Mouse (Mus musculus) myocyte (in vitro differentiated cells): ENCODE data around the gene Cd8a. TPM values are rescaled to one million over a fixed set of nuclear protein-coding genes. Genes with fewer than 3 reads are reported as not detected.

Source experiments
- H3K27me3 ChIP-seq: one replicate; pipeline ENCODE4 v1.6.1; 2011; ENCODE audit not compliant: control insufficient read depth, insufficient read depth, insufficient read length
- H3K36me3 ChIP-seq: one replicate; pipeline ENCODE4 v1.6.1; 2011; ENCODE audit not compliant: control insufficient read depth, insufficient read depth
- H3K4me2 ChIP-seq: one replicate; pipeline ENCODE4 v1.6.1; 2011; ENCODE audit warnings: low read depth, control low read depth
- H3K4me3 ChIP-seq: one replicate; pipeline ENCODE4 v1.5.1; 2011; ENCODE audit warnings: mild to moderate bottlenecking, control low read depth, moderate library complexity
- H3K79me2 ChIP-seq: one replicate; pipeline ENCODE4 v1.6.1; 2011; ENCODE audit not compliant: control insufficient read depth, insufficient read depth
- H3ac ChIP-seq: one replicate; pipeline ENCODE4 v1.6.1; 2011; ENCODE audit not compliant: control insufficient read depth, insufficient read length
- CEBPB ChIP-seq: IDR thresholded peaks from 2 replicates; pipeline ENCODE4 v1.6.1; 2011; ENCODE audit warnings: mild to moderate bottlenecking, moderate library complexity; ENCODE audit not compliant: poor library complexity, insufficient read depth, severe bottlenecking
- E2F4 ChIP-seq: IDR thresholded peaks from one replicate; pipeline ENCODE4 v1.6.1; 2011; ENCODE audit warnings: mild to moderate bottlenecking, control low read depth, moderate library complexity; ENCODE audit not compliant: insufficient read depth
- MAX ChIP-seq: IDR thresholded peaks from one replicate; pipeline ENCODE4 v1.6.1; 2011; ENCODE audit warnings: low read depth, mild to moderate bottlenecking, control low read depth
- MYOD1 ChIP-seq, 3 experiments: IDR thresholded peaks; one replicate each; pipeline ENCODE4 v1.6.1; 2011; ENCODE audit warnings: control low read depth in 2 of 3, low read depth in 2 of 3, mild to moderate bottlenecking in 2 of 3, moderate library complexity in 1 of 3; ENCODE audit not compliant: insufficient read length in 2 of 3, control insufficient read depth in 1 of 3
- MYOG ChIP-seq, 3 experiments: IDR thresholded peaks; one replicate each; pipeline ENCODE4 v1.6.1; 2011; ENCODE audit warnings: control low read depth in 2 of 3, low read depth in 2 of 3, mild to moderate bottlenecking in 2 of 3; ENCODE audit not compliant: insufficient read length in 2 of 3, control insufficient read depth in 1 of 3, insufficient read depth in 1 of 3
- POLR2A ChIP-seq: IDR thresholded peaks from one replicate; pipeline ENCODE4 v1.6.1; 2011; ENCODE audit warnings: low read depth, mild to moderate bottlenecking, control low read depth, moderate library complexity; ENCODE audit not compliant: insufficient read length
- POLR2AphosphoS2 ChIP-seq: IDR thresholded peaks from one replicate; pipeline ENCODE4 v1.6.1; 2011; ENCODE audit warnings: low read depth, control low read depth; ENCODE audit not compliant: insufficient read length
- REST ChIP-seq: IDR thresholded peaks from one replicate; pipeline ENCODE4 v1.6.1; 2011; ENCODE audit warnings: mild to moderate bottlenecking, control low read depth, moderate library complexity; ENCODE audit not compliant: insufficient read depth, insufficient read length
- SRF ChIP-seq: IDR thresholded peaks from one replicate; pipeline ENCODE4 v1.6.1; 2011; ENCODE audit warnings: low read depth; ENCODE audit not compliant: control insufficient read depth, insufficient read length
- TCF12 ChIP-seq: IDR thresholded peaks from one replicate; pipeline ENCODE4 v1.6.1; 2011; ENCODE audit warnings: mild to moderate bottlenecking, control low read depth; ENCODE audit not compliant: poor library complexity, insufficient read depth, severe bottlenecking
- TCF3 ChIP-seq: IDR thresholded peaks from one replicate; pipeline ENCODE4 v1.6.1; 2011; ENCODE audit warnings: low read depth, control low read depth; ENCODE audit not compliant: insufficient read length
- USF1 ChIP-seq: IDR thresholded peaks from one replicate; pipeline ENCODE4 v1.6.1; 2011; ENCODE audit warnings: low read depth, mild to moderate bottlenecking, control low read depth, moderate library complexity
- polyA plus RNA-seq: library from polyadenylated mRNA; unstranded; fragments of >200 nt; fragmentation: generic; extraction: Trizol; gene quantifications from one replicate; pipeline ENCODE4 v1.2.1, GENCODE M21; 2012; ENCODE audit warnings: missing spikeins

Cd8a gene
- polyA plus RNA-seq, 1 experiment: not detected

GRCm38 (mm10) chr6:71415446-71415845 is 42.2 kb downstream of the Cd8a start:
- H3K79me2 ChIP-seq: no peaks in the 10 kb centered on the region
- H3K27me3 ChIP-seq: no peaks in the 10 kb centered on the region
- no peaks in the 10 kb centered on the region for H3K36me3 ChIP-seq
- no peak for TF ChIP-seq USF1
- no peak for TF ChIP-seq TCF12
- TF ChIP-seq MYOD1 (IDR thresholded peaks at IDR 0.05; ENCODE audit: control insufficient read depth in 1 of 3, insufficient read length in 2 of 3, low read depth in 2 of 3): no peak
- TF ChIP-seq REST: no peak
- no peak for TF ChIP-seq MYOG (IDR thresholded peaks at IDR 0.05; ENCODE audit: control insufficient read depth in 1 of 3, insufficient read depth in 1 of 3, insufficient read length in 2 of 3, low read depth in 2 of 3)
- TF ChIP-seq POLR2AphosphoS2: no peak
- TF ChIP-seq CEBPB: no peak
- no peak for TF ChIP-seq E2F4
- no peak for TF ChIP-seq TCF3
- no peak for TF ChIP-seq POLR2A
- TF ChIP-seq MAX: no peak
- no peak for TF ChIP-seq SRF
- no peak overlapping the region for H3K4me2 ChIP-seq
- H3ac ChIP-seq: no peak overlapping the region
- H3K4me3 ChIP-seq: no peak overlapping the region

GRCm38 (mm10) chr6:71418874-71419273 is 45.6 kb downstream of the Cd8a start:
- Histone ChIP-seq H3K36me3 (no peaks in the 10 kb centered on the region), H3K27me3 (no peaks in the 10 kb centered on the region), H3K4me2 (peak overlapping the region; percentile 54), H3K79me2 (no peaks in the 10 kb centered on the region), H3K4me3 (no peak overlapping the region), H3ac (no peak overlapping the region)
- TF ChIP-seq TCF12: no peak
- TF ChIP-seq REST: no peak
- no peak for TF ChIP-seq MAX
- TF ChIP-seq POLR2AphosphoS2: no peak
- TF ChIP-seq CEBPB: peak; percentile 99
- no peak for TF ChIP-seq POLR2A
- no peak for TF ChIP-seq USF1
- TF ChIP-seq E2F4: no peak

- TF ChIP-seq POLR2A (no peak), MYOG (IDR thresholded peaks at IDR 0.05; ENCODE audit: control insufficient read depth in 1 of 3, insufficient read depth in 1 of 3, insufficient read length in 2 of 3, low read depth in 2 of 3) (no peak), REST (no peak), MAX (no peak), E2F4 (no peak), USF1 (no peak), TCF3 (no peak), SRF (no peak), CEBPB (no peak)
- H3ac ChIP-seq: no peak overlapping the region
- no peaks in the 10 kb centered on the region for H3K36me3 ChIP-seq
- H3K27me3 ChIP-seq: no peaks in the 10 kb centered on the region
- H3K79me2 ChIP-seq: no peaks in the 10 kb centered on the region
- no peak overlapping the region for H3K4me3 ChIP-seq
- no peak overlapping the region for H3K4me2 ChIP-seq
Observed at GRCm38 (mm10) chr6:71420848-71421247, 47.6 kb downstream of the Cd8a start.

GRCm38 (mm10) chr6:71422162-71422561 is 48.9 kb downstream of the Cd8a start:
- H3K36me3 ChIP-seq: no peaks in the 10 kb centered on the region
- H3K27me3 ChIP-seq: no peaks in the 10 kb centered on the region
- H3ac ChIP-seq: no peak overlapping the region
- TF ChIP-seq SRF: no peak
- TF ChIP-seq CEBPB: no peak
- TF ChIP-seq MYOG (IDR thresholded peaks at IDR 0.05; ENCODE audit: control insufficient read depth in 1 of 3, insufficient read depth in 1 of 3, insufficient read length in 2 of 3, low read depth in 2 of 3): no peak
- TF ChIP-seq E2F4: no peak
- TF ChIP-seq MAX: no peak
- no peak for TF ChIP-seq REST
- TF ChIP-seq MYOD1 (IDR thresholded peaks at IDR 0.05; ENCODE audit: control insufficient read depth in 1 of 3, insufficient read length in 2 of 3, low read depth in 2 of 3): no peak
- TF ChIP-seq TCF12: no peak
- no peak for TF ChIP-seq POLR2AphosphoS2
- no peak for TF ChIP-seq TCF3
- TF ChIP-seq USF1: no peak
- TF ChIP-seq POLR2A: no peak
- H3K4me2 ChIP-seq: no peak overlapping the region
- no peak overlapping the region for H3K4me3 ChIP-seq
- H3K79me2 ChIP-seq: no peaks in the 10 kb centered on the region

GRCm38 (mm10) chr6:71423116-71423515 is 49.9 kb downstream of the Cd8a start:
- TF ChIP-seq TCF12 (no peak), TCF3 (no peak), POLR2AphosphoS2 (no peak), SRF (no peak), USF1 (no peak), MYOD1 (IDR thresholded peaks at IDR 0.05; ENCODE audit: control insufficient read depth in 1 of 3, insufficient read length in 2 of 3, low read depth in 2 of 3) (no peak), REST (no peak), MYOG (IDR thresholded peaks at IDR 0.05; ENCODE audit: control insufficient read depth in 1 of 3, insufficient read depth in 1 of 3, insufficient read length in 2 of 3, low read depth in 2 of 3) (no peak), POLR2A (no peak), E2F4 (no peak), CEBPB (no peak), MAX (no peak)
- Histone ChIP-seq H3K4me3 (no peak overlapping the region), H3K36me3 (no peaks in the 10 kb centered on the region), H3K79me2 (no peaks in the 10 kb centered on the region), H3ac (no peak overlapping the region), H3K27me3 (no peaks in the 10 kb centered on the region), H3K4me2 (no peak overlapping the region)
